Mouse (Mus musculus) MEL-GATA-1-ER (cell line): Measurements from ENCODE around the gene Atg2a.

ENCODE experiments used
- DNase-seq: peaks from one replicate; pipeline ENCODE4 v3.0.0-alpha.2; 2012; ENCODE audit warnings: low read depth; ENCODE audit errors: extremely low read depth

Atg2a gene

GRCm38 (mm10) chr19:6241274-6242107 is at the start of gene Atg2a:
Gene Atg2a, plus strand, starts transcription at chr19:6241668.
- peak; percentile 99 for DNase-seq

- no peak for DNase-seq
Observed at GRCm38 (mm10) chr19:6204265-6204664, 37.2 kb upstream of the Atg2a start.

GRCm38 (mm10) chr19:6206716-6207115 is 34.8 kb upstream of the Atg2a start:
- DNase-seq = no peak

DNA sequence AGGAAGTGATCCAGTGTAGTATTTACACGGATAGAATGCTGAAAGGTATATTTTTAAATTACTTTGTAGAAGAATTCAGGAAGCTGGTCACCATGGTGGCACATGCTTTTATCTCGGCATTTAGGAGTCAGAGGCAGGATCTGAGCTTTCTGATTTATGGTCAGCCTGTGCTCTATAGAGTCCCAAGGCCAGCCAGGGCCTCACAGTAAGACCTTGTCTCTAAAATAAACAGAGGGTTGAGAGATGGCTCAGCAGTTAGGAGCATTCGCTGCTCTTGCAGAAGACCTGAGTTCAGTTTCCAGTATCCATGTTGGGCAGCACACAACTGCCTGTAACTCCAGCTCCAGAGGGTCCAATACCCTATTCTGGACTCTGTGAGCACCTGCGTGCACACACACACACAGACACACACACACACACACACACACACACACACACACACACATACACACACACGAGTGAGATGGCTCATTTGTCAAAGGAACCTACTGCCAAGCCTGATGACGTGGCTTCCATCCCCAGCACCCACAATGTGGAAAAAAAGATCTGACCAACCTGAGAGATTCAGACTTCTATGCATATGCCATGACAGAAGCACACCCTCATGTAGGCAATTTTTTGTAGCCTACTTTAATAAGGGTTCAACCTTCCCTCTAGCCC is 25.3 kb upstream of the Atg2a start:
- DNase-seq = no peak

GRCm38 (mm10) chr19:6218606-6219005 is 22.9 kb upstream of the Atg2a start:
- no peak for DNase-seq

DNA sequence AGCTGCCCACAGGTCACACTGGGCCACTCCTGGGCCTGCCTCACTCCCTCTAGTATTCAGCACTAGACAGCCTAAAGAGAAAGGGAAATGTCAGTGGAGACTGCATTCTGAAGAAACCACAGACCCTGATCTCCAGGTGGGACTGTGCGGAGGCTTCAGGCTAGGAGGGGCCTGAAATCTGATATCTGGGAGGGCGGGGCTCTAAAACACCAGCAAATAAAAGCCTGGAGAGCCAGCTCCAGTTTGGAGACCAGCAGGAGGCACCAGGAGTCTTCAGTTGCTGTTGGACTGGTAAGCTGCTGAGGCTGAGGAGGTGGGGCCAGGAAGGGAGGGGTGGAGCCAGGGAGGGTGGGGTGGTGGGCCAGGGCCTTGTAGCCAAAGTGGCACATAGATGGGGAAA is 15.3 kb upstream of the Atg2a start, which contains the start of gene Gpha2:
TSS of gene Gpha2 (plus strand) at position 246 of the 400 bp plus-strand sequence.
- DNase-seq = no peak

DNA sequence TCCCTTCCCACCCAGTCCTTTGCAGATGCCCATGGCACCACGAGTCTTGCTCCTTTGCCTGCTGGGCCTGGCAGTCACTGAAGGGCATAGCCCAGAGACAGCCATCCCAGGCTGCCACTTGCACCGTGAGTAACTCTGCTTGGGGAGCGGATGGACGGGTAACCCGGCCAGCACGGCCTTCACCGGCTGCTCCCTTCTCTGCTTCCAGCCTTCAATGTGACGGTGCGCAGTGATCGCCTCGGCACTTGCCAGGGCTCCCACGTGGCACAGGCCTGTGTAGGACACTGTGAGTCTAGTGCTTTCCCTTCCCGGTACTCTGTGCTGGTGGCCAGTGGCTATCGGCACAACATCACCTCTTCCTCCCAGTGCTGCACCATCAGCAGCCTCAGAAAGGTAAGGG is 14.7 kb upstream of the Atg2a start:
- DNase-seq = no peak

- DNase-seq = no peak
Observed at GRCm38 (mm10) chr19:6227864-6228263, 13.6 kb upstream of the Atg2a start.

- no peak for DNase-seq
Observed at GRCm38 (mm10) chr19:6230411-6230810, 11.1 kb upstream of the Atg2a start.

- no peak for DNase-seq
Observed at GRCm38 (mm10) chr19:6231036-6231435, 10.4 kb upstream of the Atg2a start.

GRCm38 (mm10) chr19:6233647-6234046 is 7.8 kb upstream of the Atg2a start:
- DNase-seq = no peak

- DNase-seq = no peak
Observed at GRCm38 (mm10) chr19:6234337-6235083, 7.0 kb upstream of the Atg2a start.

DNA sequence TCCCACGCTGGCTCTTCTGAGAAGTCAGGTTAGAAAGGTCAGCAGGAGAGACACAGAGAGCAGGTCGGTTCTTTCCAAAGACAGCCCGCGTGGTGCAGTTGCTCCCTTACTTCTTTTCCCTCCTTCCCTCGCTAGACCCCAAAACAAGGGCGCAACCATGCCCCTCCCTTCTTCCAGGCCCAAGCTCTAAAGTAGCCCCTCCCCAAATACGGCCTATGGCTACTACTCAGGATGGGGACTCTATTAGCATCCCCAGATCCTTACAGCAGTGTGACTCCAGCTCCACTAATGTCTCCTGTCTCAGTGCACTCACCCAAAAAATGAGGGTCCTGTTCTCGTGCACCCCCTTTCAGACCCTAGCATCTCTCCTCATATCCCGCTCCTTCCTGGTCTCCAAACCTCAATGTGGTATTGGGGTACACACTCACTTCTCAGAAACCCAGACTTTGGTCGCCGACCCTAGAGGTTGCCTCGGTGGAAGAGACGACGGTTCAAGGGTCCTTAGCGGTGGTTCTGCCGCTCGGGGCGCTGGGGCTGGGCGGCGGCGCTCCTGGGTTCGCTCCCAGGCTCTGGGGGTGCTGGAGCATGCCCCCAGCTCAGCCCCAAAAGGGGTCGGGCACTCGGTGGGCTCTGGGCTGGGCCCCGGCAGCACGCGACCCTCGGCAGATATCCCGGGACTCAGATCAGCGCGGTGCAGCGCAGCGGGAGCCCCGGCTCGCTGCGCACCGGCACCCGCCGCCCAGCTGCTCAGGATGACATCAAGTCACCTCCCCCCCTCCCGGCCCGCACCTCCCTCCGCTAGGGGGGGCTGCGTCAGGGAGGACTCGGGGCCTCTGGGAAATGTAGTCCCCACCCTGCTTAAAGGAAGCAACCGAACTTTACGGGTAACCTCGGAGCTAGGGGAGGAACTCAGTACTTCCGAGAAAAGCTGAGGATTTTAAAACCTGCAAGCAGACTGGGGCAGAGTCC is 6.1 kb upstream of the Atg2a start, which contains the start of gene Ppp2r5b:
TSS of gene Ppp2r5b (minus strand) at position 789 of the 969 bp plus-strand sequence.
- DNase-seq = peak; percentile 76

DNA sequence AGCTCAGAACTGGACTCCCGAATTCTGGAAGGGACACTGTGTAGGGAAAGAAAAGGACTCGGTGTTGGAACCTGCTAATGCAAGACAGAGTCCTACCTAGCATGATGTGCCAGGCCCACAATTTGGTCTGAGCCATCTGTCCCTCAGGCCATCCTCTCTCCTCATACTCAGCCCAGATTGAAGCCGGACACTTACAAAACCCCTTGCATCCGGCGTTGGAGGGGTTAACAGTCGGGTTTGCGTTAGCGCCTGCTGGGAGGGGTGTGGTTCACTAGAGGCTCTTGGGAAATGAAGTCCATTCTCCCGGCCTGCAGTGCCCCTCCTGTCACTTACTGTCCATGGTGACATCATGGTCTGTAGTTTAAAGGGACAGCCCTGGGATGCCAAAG is 5.4 kb upstream of the Atg2a start:
- DNase-seq = peak; percentile 84

DNA sequence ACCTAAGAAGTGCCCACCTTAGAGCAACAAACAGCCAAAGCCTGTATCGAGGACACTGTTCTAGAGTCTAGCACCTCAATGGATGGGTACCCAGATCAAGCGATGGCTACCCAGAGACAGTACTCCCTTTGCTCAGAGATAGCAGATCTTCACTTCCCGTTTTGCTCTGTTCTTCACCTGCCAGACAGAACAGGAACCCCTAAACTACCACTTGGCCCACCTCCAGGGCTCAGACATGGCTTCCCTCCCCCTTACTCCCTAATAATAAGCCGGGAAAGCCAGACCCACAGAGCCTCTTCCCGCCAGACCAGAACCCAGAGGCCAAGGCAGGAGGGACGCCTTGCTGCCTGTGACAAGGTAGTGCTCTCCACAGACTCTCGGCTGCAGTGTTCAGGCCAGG is 4.6 kb upstream of the Atg2a start:
- peak; percentile 63 for DNase-seq

DNA sequence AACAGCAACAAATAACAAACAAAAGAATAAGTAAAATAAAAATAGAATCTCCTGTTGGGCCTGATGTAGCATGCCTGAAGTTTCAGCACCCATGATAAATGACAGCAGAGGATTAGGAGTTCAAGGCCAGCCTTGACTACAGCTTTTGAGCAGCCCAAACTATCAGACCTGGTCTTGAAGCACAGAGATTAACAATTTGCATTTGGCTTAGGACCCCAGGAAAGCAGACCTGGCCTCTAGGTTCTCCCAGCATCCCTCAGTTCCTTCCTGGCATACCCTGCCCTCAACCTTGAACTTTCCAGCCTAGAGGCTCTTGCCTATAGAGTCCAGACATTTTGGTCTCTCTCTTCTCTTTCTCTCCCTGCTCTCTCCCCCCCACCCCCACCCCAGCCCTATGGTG is 2.7 kb upstream of the Atg2a start:
- no peak for DNase-seq

- DNase-seq = peak; percentile 57
Observed at GRCm38 (mm10) chr19:6240136-6240535, 1.3 kb upstream of the Atg2a start.

DNA sequence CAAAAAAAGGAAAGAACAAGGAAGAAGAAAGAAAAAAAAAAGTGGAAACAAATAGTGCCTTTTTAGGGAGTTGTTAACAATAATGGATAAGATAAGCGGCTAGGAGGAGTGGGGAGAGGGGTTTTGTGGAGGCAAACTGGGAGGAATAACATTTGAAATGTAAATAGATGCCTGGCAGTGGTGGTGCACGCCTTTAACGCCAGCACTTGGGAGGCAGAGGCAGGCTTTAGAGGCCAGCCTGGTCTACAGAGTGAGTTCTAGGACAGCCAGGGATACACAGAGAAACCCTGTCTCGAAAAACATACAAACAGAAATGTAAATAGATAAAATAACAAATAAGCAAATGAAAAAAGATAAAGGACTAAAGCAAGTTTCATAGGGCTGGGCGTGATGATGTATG is 743 bp upstream of the Atg2a start:
- no peak for DNase-seq

GRCm38 (mm10) chr19:6242281-6242680 is 813 bp downstream of the Atg2a start:
- DNase-seq = peak; percentile 86

DNA sequence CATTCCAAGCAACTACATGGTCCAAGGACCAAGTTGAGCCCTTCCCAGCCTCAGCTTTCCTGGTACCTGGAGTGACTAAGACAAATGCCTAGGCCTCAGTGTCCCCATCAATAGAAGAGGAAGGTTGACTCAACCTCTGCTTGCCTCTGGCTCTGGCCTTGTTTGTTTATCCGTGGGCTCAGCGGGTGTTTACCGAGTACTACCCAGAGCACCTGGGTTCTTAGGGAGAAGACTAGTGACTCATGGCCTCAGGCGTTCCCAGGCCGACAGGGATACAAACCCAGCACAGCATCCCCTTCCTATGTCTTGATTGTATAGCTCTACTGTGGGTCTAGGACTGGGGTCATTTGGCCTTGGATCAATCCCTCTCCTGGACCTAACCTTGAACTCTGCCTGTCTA is 1.8 kb downstream of the Atg2a start:
- DNase-seq = no peak

GRCm38 (mm10) chr19:6245806-6246205 is 4.3 kb downstream of the Atg2a start:
- no peak for DNase-seq
